Mouse (Mus musculus): ENCODE measurements around the gene Pou5f1.
"Not testable (repeated sequence)": the region's sequence is repeated elsewhere in the genome, so short reads cannot be mapped to it uniquely, and the experiment has no call there.

Gene Pou5f1

GRCm38 (mm10) chr17:35505776-35506175, at the start of gene Pou5f1:
Gene Pou5f1 (plus strand): TSS chr17:35506018.
- no peak for DNase-seq (ENCODE audit: extremely low spot score, low spot score)

GRCm38 (mm10) chr17:35458247-35458646, 47.6 kb upstream of the Pou5f1 start:
- not testable (repeated sequence) for DNase-seq (ENCODE audit: extremely low spot score, low spot score)

GRCm38 (mm10) chr17:35460513-35461341, 45.1 kb upstream of the Pou5f1 start:
- DNase-seq (ENCODE audit: extremely low spot score, low spot score), result not testable (repeated sequence)

GRCm38 (mm10) chr17:35465651-35466050, 40.2 kb upstream of the Pou5f1 start:
- peak; percentile 71 for DNase-seq (ENCODE audit: extremely low spot score, low spot score)

- DNase-seq (ENCODE audit: extremely low spot score, low spot score), result not testable (repeated sequence)
These were observed 36.9 kb upstream of the Pou5f1 start for GRCm38 (mm10) chr17:35468936-35469335.

GRCm38 (mm10) chr17:35469842-35470751, 35.7 kb upstream of the Pou5f1 start, which contains the start of gene H2-Q10:
Gene H2-Q10 (plus strand): TSS chr17:35470089.
- peak; percentile 48 for DNase-seq (ENCODE audit: extremely low spot score, low spot score)

- peak; percentile 51 for DNase-seq (ENCODE audit: extremely low spot score, low spot score)
These were observed 21.8 kb upstream of the Pou5f1 start for GRCm38 (mm10) chr17:35484066-35484465.

- no peak for DNase-seq (ENCODE audit: extremely low spot score, low spot score)
These were observed 20.1 kb upstream of the Pou5f1 start for GRCm38 (mm10) chr17:35485702-35486101.

- DNase-seq (ENCODE audit: extremely low spot score, low spot score), result no peak
These were observed 19.1 kb upstream of the Pou5f1 start for GRCm38 (mm10) chr17:35486726-35487125.

GRCm38 (mm10) chr17:35488041-35488440, 17.8 kb upstream of the Pou5f1 start:
- DNase-seq (ENCODE audit: extremely low spot score, low spot score), result no peak

GRCm38 (mm10) chr17:35490320-35490719, 15.5 kb upstream of the Pou5f1 start:
- DNase-seq (ENCODE audit: extremely low spot score, low spot score), result no peak

- no peak for DNase-seq (ENCODE audit: extremely low spot score, low spot score)
These were observed 8.7 kb upstream of the Pou5f1 start for GRCm38 (mm10) chr17:35497124-35497523.

- DNase-seq (ENCODE audit: extremely low spot score, low spot score), result no peak
These were observed 3.6 kb upstream of the Pou5f1 start for GRCm38 (mm10) chr17:35502226-35502625.

GRCm38 (mm10) chr17:35502762-35503161, 3.1 kb upstream of the Pou5f1 start:
- no peak for DNase-seq (ENCODE audit: extremely low spot score, low spot score)

GRCm38 (mm10) chr17:35503849-35504248, 2.0 kb upstream of the Pou5f1 start:
- no peak for DNase-seq (ENCODE audit: extremely low spot score, low spot score)

- no peak for DNase-seq (ENCODE audit: extremely low spot score, low spot score)
These were observed 963 bp upstream of the Pou5f1 start for GRCm38 (mm10) chr17:35504628-35505481.

- DNase-seq (ENCODE audit: extremely low spot score, low spot score), result no peak
These were observed 1.1 kb downstream of the Pou5f1 start for GRCm38 (mm10) chr17:35506881-35507280.

- DNase-seq (ENCODE audit: extremely low spot score, low spot score), result no peak
These were observed 1.9 kb downstream of the Pou5f1 start for GRCm38 (mm10) chr17:35507556-35508260.

GRCm38 (mm10) chr17:35508279-35508678, 2.5 kb downstream of the Pou5f1 start:
- not testable (repeated sequence) for DNase-seq (ENCODE audit: extremely low spot score, low spot score)

GRCm38 (mm10) chr17:35509284-35509683, 3.5 kb downstream of the Pou5f1 start:
- no peak for DNase-seq (ENCODE audit: extremely low spot score, low spot score)
